Mouse (Mus musculus): ENCODE data around the gene Cnot10. TPM values are rescaled to one million over a fixed set of nuclear protein-coding genes. Genes with fewer than 3 reads are reported as not detected.

Gene Cnot10
- polyA plus RNA-seq, 1 experiment, result 17.0 TPM

GRCm38 (mm10) chr9:114680531-114680930, 40.5 kb upstream of the Cnot10 start:
- no peak for TF ChIP-seq POLR2A (IDR thresholded peaks at IDR 0.05; ENCODE audit: low read depth, low read length)
- no peak for TF ChIP-seq CTCF (IDR thresholded peaks at IDR 0.05; ENCODE audit: extremely low read depth, insufficient read length, insufficient replicate concordance, low read depth, low read length)
- 84% methylated on average over 6 of the region's 6 CpGs for WGBS
- Histone ChIP-seq H3K27ac (ENCODE audit: insufficient read depth, low read depth, low read length) (no peak overlapping the region), H3K36me3 (ENCODE audit: control insufficient read depth, insufficient read depth, low read length) (no peaks in the 10 kb centered on the region), H3K4me3 (ENCODE audit: low read depth, low read length) (no peak overlapping the region), H3K27me3 (ENCODE audit: control insufficient read depth, insufficient read depth, low read length) (no peaks in the 10 kb centered on the region), H3K4me1 (ENCODE audit: control insufficient read depth, insufficient read depth, insufficient read length, low read length) (no peaks in the 10 kb centered on the region)

GRCm38 (mm10) chr9:114679944-114680343, 40.0 kb upstream of the Cnot10 start:
- Histone ChIP-seq H3K4me1 (ENCODE audit: control insufficient read depth, insufficient read depth, insufficient read length, low read length) (no peaks in the 10 kb centered on the region), H3K27ac (ENCODE audit: insufficient read depth, low read depth, low read length) (no peak overlapping the region), H3K27me3 (ENCODE audit: control insufficient read depth, insufficient read depth, low read length) (no peaks in the 10 kb centered on the region), H3K4me3 (ENCODE audit: low read depth, low read length) (no peak overlapping the region), H3K36me3 (ENCODE audit: control insufficient read depth, insufficient read depth, low read length) (no peaks in the 10 kb centered on the region)
- TF ChIP-seq POLR2A (IDR thresholded peaks at IDR 0.05; ENCODE audit: low read depth, low read length) (no peak), CTCF (IDR thresholded peaks at IDR 0.05; ENCODE audit: extremely low read depth, insufficient read length, insufficient replicate concordance, low read depth, low read length) (no peak)
- WGBS, result 78% methylated on average over 5 of the region's 5 CpGs

- no peak for TF ChIP-seq CTCF (IDR thresholded peaks at IDR 0.05; ENCODE audit: extremely low read depth, insufficient read length, insufficient replicate concordance, low read depth, low read length)
- TF ChIP-seq POLR2A (IDR thresholded peaks at IDR 0.05; ENCODE audit: low read depth, low read length), result no peak
- H3K4me3 ChIP-seq (ENCODE audit: low read depth, low read length), result no peak overlapping the region
- no peaks in the 10 kb centered on the region for H3K4me1 ChIP-seq (ENCODE audit: control insufficient read depth, insufficient read depth, insufficient read length, low read length)
- 81% methylated on average over 5 of the region's 5 CpGs for WGBS
- no peak overlapping the region for H3K27ac ChIP-seq (ENCODE audit: insufficient read depth, low read depth, low read length)
- no peaks in the 10 kb centered on the region for H3K36me3 ChIP-seq (ENCODE audit: control insufficient read depth, insufficient read depth, low read length)
- H3K27me3 ChIP-seq (ENCODE audit: control insufficient read depth, insufficient read depth, low read length), result no peaks in the 10 kb centered on the region
Measured at GRCm38 (mm10) chr9:114678576-114678975, 38.6 kb upstream of the Cnot10 start.

GRCm38 (mm10) chr9:114673626-114674025, 33.6 kb upstream of the Cnot10 start:
- 50% methylated on average over 2 of the region's 2 CpGs for WGBS
- Histone ChIP-seq H3K4me1 (ENCODE audit: control insufficient read depth, insufficient read depth, insufficient read length, low read length) (peaks cover 4% of the 10 kb centered on the region; the same call in 1 of the 2 replicates), H3K36me3 (ENCODE audit: control insufficient read depth, insufficient read depth, low read length) (no peaks in the 10 kb centered on the region), H3K27me3 (ENCODE audit: control insufficient read depth, insufficient read depth, low read length) (0 out of 2 replicates have a peak, but pooled peaks cover 3% of the 10 kb centered on the region), H3K4me3 (ENCODE audit: low read depth, low read length) (no peak overlapping the region), H3K27ac (ENCODE audit: insufficient read depth, low read depth, low read length) (no peak overlapping the region)
- TF ChIP-seq CTCF (IDR thresholded peaks at IDR 0.05; ENCODE audit: extremely low read depth, insufficient read length, insufficient replicate concordance, low read depth, low read length) (no peak), POLR2A (IDR thresholded peaks at IDR 0.05; ENCODE audit: low read depth, low read length) (no peak)

GRCm38 (mm10) chr9:114672703-114673561, 32.9 kb upstream of the Cnot10 start:
- Histone ChIP-seq H3K4me1 (ENCODE audit: control insufficient read depth, insufficient read depth, insufficient read length, low read length) (peaks cover 4% of the 10 kb centered on the region; the same call in 1 of the 2 replicates), H3K4me3 (ENCODE audit: low read depth, low read length) (peak overlapping the region; percentile 17; the same call in 1 of the 2 replicates), H3K27me3 (ENCODE audit: control insufficient read depth, insufficient read depth, low read length) (0 out of 2 replicates have a peak, but pooled peaks cover 3% of the 10 kb centered on the region), H3K36me3 (ENCODE audit: control insufficient read depth, insufficient read depth, low read length) (no peaks in the 10 kb centered on the region), H3K27ac (ENCODE audit: insufficient read depth, low read depth, low read length) (no peak overlapping the region)
- TF ChIP-seq POLR2A (IDR thresholded peaks at IDR 0.05; ENCODE audit: low read depth, low read length), result no peak
- no peak for TF ChIP-seq CTCF (IDR thresholded peaks at IDR 0.05; ENCODE audit: extremely low read depth, insufficient read length, insufficient replicate concordance, low read depth, low read length)
- WGBS, result 10% methylated on average over 24 of the region's 24 CpGs

GRCm38 (mm10) chr9:114671946-114672345, 32.0 kb upstream of the Cnot10 start:
- Histone ChIP-seq H3K36me3 (ENCODE audit: control insufficient read depth, insufficient read depth, low read length) (no peaks in the 10 kb centered on the region), H3K4me1 (ENCODE audit: control insufficient read depth, insufficient read depth, insufficient read length, low read length) (peaks cover 4% of the 10 kb centered on the region; the same call in 1 of the 2 replicates), H3K4me3 (ENCODE audit: low read depth, low read length) (no peak overlapping the region), H3K27me3 (ENCODE audit: control insufficient read depth, insufficient read depth, low read length) (0 out of 2 replicates have a peak, but pooled peaks cover 3% of the 10 kb centered on the region), H3K27ac (ENCODE audit: insufficient read depth, low read depth, low read length) (no peak overlapping the region)
- no peak for TF ChIP-seq CTCF (IDR thresholded peaks at IDR 0.05; ENCODE audit: extremely low read depth, insufficient read length, insufficient replicate concordance, low read depth, low read length)
- no peak for TF ChIP-seq POLR2A (IDR thresholded peaks at IDR 0.05; ENCODE audit: low read depth, low read length)
- WGBS, result 78% methylated on average over 1 of the region's 1 CpGs

GRCm38 (mm10) chr9:114669011-114669410, 29.0 kb upstream of the Cnot10 start:
- 25% methylated on average over 5 of the region's 5 CpGs for WGBS
- H3K27me3 ChIP-seq (ENCODE audit: control insufficient read depth, insufficient read depth, low read length), result 0 out of 2 replicates have a peak, but pooled peaks cover 3% of the 10 kb centered on the region
- TF ChIP-seq CTCF (IDR thresholded peaks at IDR 0.05; ENCODE audit: extremely low read depth, insufficient read length, insufficient replicate concordance, low read depth, low read length), result no peak
- no peak for TF ChIP-seq POLR2A (IDR thresholded peaks at IDR 0.05; ENCODE audit: low read depth, low read length)
- no peak overlapping the region for H3K27ac ChIP-seq (ENCODE audit: insufficient read depth, low read depth, low read length)
- peaks cover 4% of the 10 kb centered on the region; the same call in 1 of the 2 replicates for H3K4me1 ChIP-seq (ENCODE audit: control insufficient read depth, insufficient read depth, insufficient read length, low read length)
- H3K4me3 ChIP-seq (ENCODE audit: low read depth, low read length), result no peak overlapping the region
- no peaks in the 10 kb centered on the region for H3K36me3 ChIP-seq (ENCODE audit: control insufficient read depth, insufficient read depth, low read length)
